Mouse (Mus musculus) brain, embryonic 14.5 days (tissue): ENCODE measurements around the gene Prss38. TPM values are rescaled to one million over a fixed set of nuclear protein-coding genes. Genes with fewer than 3 reads are reported as not detected.

Source experiments
- DNase-seq: peaks from one replicate; pipeline ENCODE4 v3.0.0-alpha.2; 2011; ENCODE audit warnings: low read depth
- CTCF ChIP-seq: fragments of 200-500 bp; IDR thresholded peaks from 2 replicates; pipeline ENCODE4 v1.5.1; 2012; ENCODE audit warnings: inconsistent platforms, mild to moderate bottlenecking, moderate library complexity, borderline replicate concordance; ENCODE audit not compliant: insufficient read depth, insufficient read length; ENCODE audit errors: extremely low read depth
- POLR2A ChIP-seq: fragments of 200-500 bp; IDR thresholded peaks from 2 replicates; pipeline ENCODE4 v1.6.1; 2012; ENCODE audit warnings: mild to moderate bottlenecking, inconsistent platforms, borderline replicate concordance; ENCODE audit not compliant: poor library complexity, insufficient read depth, insufficient read length, severe bottlenecking; ENCODE audit errors: extremely low read depth
- polyA plus RNA-seq: library from polyadenylated mRNA; depleted of rRNA; stranded (reverse); fragments of >200 nt; gene quantifications from 2 replicates; pipeline ENCODE4 v1.2.3, GENCODE M21; 2012

Prss38 gene
- polyA plus RNA-seq, 1 experiment: 0.08 TPM

GRCm38 (mm10) chr11:59397536-59398371 is 22.3 kb upstream of the Prss38 start:
- TF ChIP-seq CTCF (no peak), POLR2A (no peak)
- peak; percentile 23 for DNase-seq

- no peak for DNase-seq
- TF ChIP-seq CTCF: no peak
- TF ChIP-seq POLR2A: no peak
These were observed 19.0 kb upstream of the Prss38 start for GRCm38 (mm10) chr11:59394451-59394850.

- TF ChIP-seq POLR2A (no peak), CTCF (no peak)
- peak; percentile 85 for DNase-seq
These were observed 18.1 kb upstream of the Prss38 start for GRCm38 (mm10) chr11:59393591-59393990.

- TF ChIP-seq POLR2A: no peak
- no peak for TF ChIP-seq CTCF
- no peak for DNase-seq
These were observed 16.8 kb upstream of the Prss38 start for GRCm38 (mm10) chr11:59392300-59392699.

- TF ChIP-seq POLR2A (no peak), CTCF (no peak)
- peak; percentile 19 for DNase-seq
These were observed 15.0 kb upstream of the Prss38 start for GRCm38 (mm10) chr11:59390470-59390869.

GRCm38 (mm10) chr11:59389617-59390016 is 14.2 kb upstream of the Prss38 start:
- TF ChIP-seq CTCF (no peak), POLR2A (no peak)
- no peak for DNase-seq

GRCm38 (mm10) chr11:59388806-59389205 is 13.3 kb upstream of the Prss38 start:
- no peak for DNase-seq
- no peak for TF ChIP-seq POLR2A
- TF ChIP-seq CTCF: no peak

DNA sequence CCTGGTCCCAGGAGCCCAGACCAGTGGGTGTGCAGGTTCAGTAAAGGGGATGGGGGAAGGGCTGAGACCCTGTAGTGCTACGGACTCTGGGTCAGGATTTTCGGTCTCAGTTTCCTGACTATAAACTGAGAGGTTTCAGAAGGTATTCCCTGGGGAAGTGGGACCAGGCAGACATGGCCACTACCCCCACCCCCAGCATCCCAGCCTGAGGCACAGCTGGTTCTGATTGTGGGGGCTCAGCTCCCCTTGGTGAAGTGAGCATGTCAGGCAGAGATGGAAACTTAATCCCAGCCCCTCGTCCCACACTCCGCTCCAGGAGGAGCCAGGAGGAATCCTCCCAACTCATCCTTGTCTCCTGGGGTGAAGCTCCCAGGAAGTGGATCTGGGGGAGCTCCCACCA is 12.0 kb upstream of the Prss38 start:
- TF ChIP-seq POLR2A: no peak
- no peak for TF ChIP-seq CTCF

DNA sequence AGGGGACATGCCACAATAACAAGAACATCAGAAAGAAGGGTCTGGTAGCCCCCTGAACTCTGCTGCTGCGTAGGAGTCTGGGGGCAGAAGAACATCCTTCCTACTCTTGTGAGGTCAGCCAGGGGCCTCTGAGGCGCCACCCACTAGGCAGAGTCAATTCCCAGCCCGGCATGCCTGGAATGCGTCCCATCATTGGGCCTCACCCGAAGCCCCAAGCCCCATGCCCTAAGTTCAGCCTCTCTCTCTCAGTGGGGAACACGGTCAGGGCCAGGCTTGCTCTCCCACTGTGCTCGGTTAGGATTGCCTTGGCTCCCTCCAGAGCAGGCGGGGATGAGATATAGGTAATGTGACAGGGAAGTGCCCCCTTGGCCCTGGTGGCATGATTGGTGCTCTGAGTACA is 9.7 kb upstream of the Prss38 start:
- DNase-seq: no peak
- no peak for TF ChIP-seq POLR2A
- no peak for TF ChIP-seq CTCF

More for the DNA sequence above, 12.0 kb upstream of the Prss38 start:
- DNase-seq: no peak

GRCm38 (mm10) chr11:59384441-59384959 is 9.0 kb upstream of the Prss38 start:
- TF ChIP-seq POLR2A: no peak
- no peak for TF ChIP-seq CTCF
- no peak for DNase-seq

DNA sequence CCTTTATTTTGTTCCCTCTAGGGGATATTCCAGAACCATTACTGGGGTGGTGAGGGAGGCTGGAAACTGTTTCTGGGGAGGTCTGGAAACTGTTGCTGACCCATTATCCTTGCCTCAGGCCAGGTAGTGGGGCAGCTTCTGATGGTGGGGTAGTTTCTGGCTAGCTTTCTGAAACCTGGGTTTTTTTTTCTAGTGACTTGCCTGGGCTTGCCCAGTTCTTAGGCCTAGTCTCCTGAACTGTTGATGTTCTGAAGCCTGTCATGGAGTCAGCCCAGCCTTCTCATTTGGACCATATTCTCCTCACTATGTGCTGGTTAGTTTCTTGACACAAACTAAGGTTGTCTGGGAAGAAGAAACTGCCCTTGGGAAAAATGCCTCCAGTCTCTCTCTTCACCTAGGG is 4.1 kb upstream of the Prss38 start:
- DNase-seq: no peak
- TF ChIP-seq CTCF (no peak), POLR2A (no peak)

GRCm38 (mm10) chr11:59377999-59378398 is 2.5 kb upstream of the Prss38 start:
- DNase-seq: no peak
- TF ChIP-seq POLR2A (no peak), CTCF (no peak)
